In the genomic region with DNA sequence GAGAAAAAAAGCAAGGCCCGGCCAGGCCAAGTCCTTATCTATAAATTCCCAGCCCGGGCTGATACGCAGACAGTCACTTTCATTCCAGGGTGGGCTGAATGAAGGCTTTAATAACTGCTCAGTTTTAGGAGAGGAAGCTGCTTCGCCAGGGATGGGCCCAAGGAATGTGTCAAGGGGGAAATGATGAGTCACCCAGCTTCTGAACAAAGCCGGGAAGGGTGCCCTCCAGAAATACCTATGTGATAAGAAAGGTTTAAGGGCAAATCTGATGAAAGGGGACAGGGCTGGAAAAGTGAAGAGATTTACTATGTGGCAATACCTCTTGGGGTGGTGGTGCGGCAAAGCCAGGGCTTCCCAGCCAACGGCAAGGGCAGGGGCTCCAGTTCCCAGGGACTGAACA, we compare ENCODE assay signal across 16 mouse cellular contexts.
A peak's percentile ranks its signal among the peaks of the same experiment; 100 is the strongest.
DNase-seq lines count a peak whose midpoint lies in the region; ATAC-seq lines count a peak whose summit lies in the region.
"Had no signal": no experiment of that assay in that cellular context is flagged by ENCODE, and none has a peak within 500 bp of the region (broad histone marks: within the 10 kb centered on the region; RNA-seq: fewer than 3 reads in every experiment).

No protein-coding gene starts in this region.

- ATAC-seq in hindbrain, embryonic 12.5 days (ENCODE audit: low FRiP score), result no peak

- no peak overlapping the region for H3K4me3 ChIP-seq in heart, embryonic 10.5 days
- H3K4me3 ChIP-seq in hindbrain, embryonic 12.5 days, result no peak overlapping the region
- H3K4me3 ChIP-seq: hindbrain, embryonic 15.5 days; limb, embryonic 15.5 days; lung, embryonic 15.5 days; neural tube, embryonic 13.5 days had no signal

- peak; percentile 8 to 14 for DNase-seq in lung, adult 18-20 months
- DNase-seq in lung, postnatal 14 days, result no peak
- DNase-seq in Muller cell, postnatal 12 days (ENCODE audit: inconsistent ontology term), result peak; percentile 41
- DNase-seq in heart, embryonic 10.5 days (ENCODE audit: low spot score), result no peak
- DNase-seq in lung, postnatal 10 days, result peak; percentile 19
- DNase-seq in urinary bladder, adult 18-20 months (ENCODE audit: low spot score in 2 of 2), result no peak
- DNase-seq in retina, postnatal 1 day, result no peak
- DNase-seq: cerebellum, adult 9-10 months; kidney, adult 9 months; spleen, adult 18-20 months; thymus, postnatal 14 days had no signal

- no peaks in the 10 kb centered on the region for H3K27me3 ChIP-seq in heart, embryonic 10.5 days (ENCODE audit: insufficient read depth, poor library complexity, severe bottlenecking)
- H3K27me3 ChIP-seq in hindbrain, embryonic 12.5 days, result no peaks in the 10 kb centered on the region
- H3K27me3 ChIP-seq: hindbrain, embryonic 15.5 days; limb, embryonic 15.5 days; lung, embryonic 15.5 days; neural tube, embryonic 13.5 days had no signal

- WGBS in heart, embryonic 10.5 days, result 7% methylated on average over 7 of the region's 7 CpGs
- 64% methylated on average over 7 of the region's 7 CpGs for WGBS in hindbrain, embryonic 12.5 days

- H3K4me1 ChIP-seq in heart, embryonic 10.5 days, result peaks cover 13% of the 10 kb centered on the region
- H3K4me1 ChIP-seq in hindbrain, embryonic 12.5 days, result peaks cover 6% of the 10 kb centered on the region
- H3K4me1 ChIP-seq: hindbrain, embryonic 15.5 days; limb, embryonic 15.5 days had no signal

- no peaks in the 10 kb centered on the region for H3K9me3 ChIP-seq in heart, embryonic 10.5 days
- no peaks in the 10 kb centered on the region for H3K9me3 ChIP-seq in hindbrain, embryonic 12.5 days (replicated peaks)
- H3K9me3 ChIP-seq: hindbrain, embryonic 15.5 days; limb, embryonic 15.5 days; lung, embryonic 15.5 days; neural tube, embryonic 13.5 days had no signal

- H3K4me2 ChIP-seq in hindbrain, embryonic 12.5 days (replicated peaks), result no peak overlapping the region
- H3K4me2 ChIP-seq: hindbrain, embryonic 15.5 days; limb, embryonic 15.5 days; lung, embryonic 15.5 days; neural tube, embryonic 13.5 days had no signal

- H3K27ac ChIP-seq in heart, embryonic 10.5 days, result 0 out of 2 replicates have a peak overlapping the region, but pooled peaks have one; percentile 36
- no peak overlapping the region for H3K27ac ChIP-seq in hindbrain, embryonic 12.5 days
- H3K27ac ChIP-seq: hindbrain, embryonic 15.5 days; limb, embryonic 15.5 days; lung, embryonic 15.5 days; neural tube, embryonic 13.5 days had no signal

- no peaks in the 10 kb centered on the region for H3K36me3 ChIP-seq in heart, embryonic 10.5 days
- no peaks in the 10 kb centered on the region for H3K36me3 ChIP-seq in hindbrain, embryonic 12.5 days
- H3K36me3 ChIP-seq: hindbrain, embryonic 15.5 days; limb, embryonic 15.5 days; lung, embryonic 15.5 days; neural tube, embryonic 13.5 days had no signal

- no peak overlapping the region for H3K9ac ChIP-seq in hindbrain, embryonic 12.5 days
- H3K9ac ChIP-seq: hindbrain, embryonic 15.5 days; limb, embryonic 15.5 days; lung, embryonic 15.5 days; neural tube, embryonic 13.5 days had no signal

Comparison
In these comparisons a context has a peak if more than half of its experiments do, and no peak if none do; other contexts are left out.
1. DNase-seq: peak in lung, adult 18-20 months (2 of 2), Muller cell, postnatal 12 days (single experiment) and lung, postnatal 10 days (single experiment); none in lung, postnatal 14 days (single experiment), heart, embryonic 10.5 days (single experiment), urinary bladder, adult 18-20 months (0 of 2) and retina, postnatal 1 day (single experiment).